Mouse (Mus musculus): ENCODE measurements at regions not wholly inside any gene's neighbourhood (a gene's known extent, or its start where the extent isn't known, plus 50 kb on each side); places are given as distances from the start of the nearest gene placed in this dataset.

GRCm38 (mm10) chr2:160256251-160256650, 77.7 kb downstream of the Gm826 start:
- no peak for DNase-seq

GRCm38 (mm10) chr2:160250228-160250627, 83.7 kb downstream of the Gm826 start:
- no peak for DNase-seq

- no peak for DNase-seq
These were observed 84.6 kb downstream of the Gm826 start for GRCm38 (mm10) chr2:160249104-160250093.

- DNase-seq, result no peak
These were observed 86.7 kb downstream of the Gm826 start for GRCm38 (mm10) chr2:160247286-160247685.

- no peak for DNase-seq
These were observed 87.6 kb downstream of the Gm826 start for GRCm38 (mm10) chr2:160246356-160246755.

- no peak for DNase-seq
These were observed 89.1 kb downstream of the Gm826 start for GRCm38 (mm10) chr2:160244866-160245265.

- DNase-seq, result no peak
These were observed 93.2 kb downstream of the Gm826 start for GRCm38 (mm10) chr2:160240531-160241379.

GRCm38 (mm10) chr2:160237436-160238104, 96.4 kb downstream of the Gm826 start:
- DNase-seq, result no peak

- DNase-seq, result no peak
These were observed 97.2 kb downstream of the Gm826 start for GRCm38 (mm10) chr2:160236806-160237205.

GRCm38 (mm10) chr2:160230786-160231185, 103.2 kb downstream of the Gm826 start:
- no peak for DNase-seq

- no peak for DNase-seq
These were observed 105.5 kb downstream of the Gm826 start for GRCm38 (mm10) chr2:160228331-160229035.

- peak; percentile 5 for DNase-seq
These were observed 108.5 kb downstream of the Gm826 start for GRCm38 (mm10) chr2:160225450-160225849.

GRCm38 (mm10) chr2:160223366-160223765, 110.6 kb downstream of the Gm826 start:
- DNase-seq, result no peak

- DNase-seq, result no peak
These were observed 112.2 kb downstream of the Gm826 start for GRCm38 (mm10) chr2:160221772-160222171.

- DNase-seq, result no peak
These were observed 113.4 kb downstream of the Gm826 start for GRCm38 (mm10) chr2:160220562-160221021.

GRCm38 (mm10) chr2:160214032-160214812, 119.7 kb downstream of the Gm826 start:
- DNase-seq, result no peak

- no peak for DNase-seq
These were observed 123.5 kb downstream of the Gm826 start for GRCm38 (mm10) chr2:160210507-160210906.

GRCm38 (mm10) chr2:160209589-160210264, 124.2 kb downstream of the Gm826 start:
- no peak for DNase-seq

GRCm38 (mm10) chr2:160208295-160208694, 125.7 kb downstream of the Gm826 start:
- no peak for DNase-seq

- DNase-seq, result no peak
These were observed 126.7 kb downstream of the Gm826 start for GRCm38 (mm10) chr2:160207226-160207625.

- DNase-seq, result no peak
These were observed 141.3 kb downstream of the Gm826 start for GRCm38 (mm10) chr2:160192661-160193060.
